Comparison of ENCODE assay signal across 14 mouse cellular contexts in genomic region chr11:94163005-94163767, GRCm38 (mm10). TPM values are rescaled to one million over a fixed set of nuclear protein-coding genes. Genes with fewer than 3 reads are reported as not detected.
DNase-seq lines count a peak whose midpoint lies in the region; TF ChIP-seq lines count a peak whose summit lies in the region.
"Had no signal": no experiment of that assay in that cellular context is flagged by ENCODE, and none has a peak within 500 bp of the region (broad histone marks: within the 10 kb centered on the region; RNA-seq: fewer than 3 reads in every experiment).

No protein-coding gene starts in this region.

- no peak for TF ChIP-seq CTCF in kidney, adult 2 months (conservative IDR thresholded peaks at IDR 0.05; ENCODE audit: insufficient read depth, insufficient read length, low read depth, low read length)
- no peak for TF ChIP-seq CTCF in CH12.LX (conservative IDR thresholded peaks at IDR 0.05 in 1 of 2, IDR thresholded peaks at IDR 0.05 in 1 of 2; ENCODE audit: low read depth in 2 of 2, low read length in 2 of 2)

- H3K79me2 ChIP-seq in CH12.LX (replicated peaks; ENCODE audit: control insufficient read depth, extremely low read depth, insufficient read depth, poor library complexity, severe bottlenecking), result no peaks in the 10 kb centered on the region

- peaks cover 45% of the 10 kb centered on the region for H3K4me1 ChIP-seq in kidney, adult 2 months (ENCODE audit: control insufficient read depth, insufficient read depth, low read length)
- H3K4me1 ChIP-seq in CH12.LX (ENCODE audit: control insufficient read depth in 1 of 2, insufficient read depth in 2 of 2), result peaks cover 50 to 63% of the 10 kb centered on the region in 2 experiments

- H3K9ac ChIP-seq in CH12.LX (ENCODE audit: insufficient read depth, low read depth), result no peak overlapping the region
- H3K9ac ChIP-seq: liver, embryonic 14.5 days had no signal

- H3K27ac ChIP-seq in kidney, adult 2 months (ENCODE audit: insufficient read depth, low read depth, low read length), result no peak overlapping the region
- H3K27ac ChIP-seq in CH12.LX (ENCODE audit: insufficient read depth, low read depth), result peak overlapping the region; percentile 80
- H3K27ac ChIP-seq: liver, embryonic 14.5 days had no signal

- dilution Hi-C loops in CH12.LX (cut with MboI; ENCODE audit: extremely low pct_ligation_motif_present, extremely low pct_unique_long_range_greater_than_20kb, low sequenced_read_pairs), result no loop called here

- H3K36me3 ChIP-seq in kidney, adult 2 months (ENCODE audit: control insufficient read depth, insufficient read depth, low read length), result no peaks in the 10 kb centered on the region
- H3K36me3 ChIP-seq in CH12.LX (replicated peaks in 1 of 2; ENCODE audit: control insufficient read depth in 1 of 2, insufficient read depth in 1 of 2, low read length in 1 of 2), result no peaks in the 10 kb centered on the region

- in situ Hi-C loops in CH12.LX (cut with MboI; ENCODE audit: low pct_ligation_motif_present, low pct_unique_long_range_greater_than_20kb, low sequenced_read_pairs), result no loop called here

- DNase-seq in adrenal gland, adult (ENCODE audit: inconsistent age in 2 of 2, low spot score in 1 of 2), result peak; percentile 71 to 92
- DNase-seq in adrenal gland, postnatal 4 days (ENCODE audit: low spot score in 2 of 2), result no peak
- peak; percentile 26 for DNase-seq in kidney, adult 2 months
- no peak for DNase-seq in kidney, adult 8-10 months
- DNase-seq in CH12.LX (ENCODE audit: extremely low read depth), result peak; percentile 72
- peak; percentile 68 for DNase-seq in adrenal gland, postnatal 25 days
- DNase-seq in frontal cortex, adult 2 months (ENCODE audit: extremely low spot score in 1 of 2, low spot score in 1 of 2), result no peak
- DNase-seq in embryo, embryonic 11 days, result no peak
- DNase-seq: cerebellum, adult 11 months; heart, adult 18-20 months; heart, postnatal 14 days; kidney, adult 18-20 months; right cerebral cortex, postnatal 25 days had no signal

- peak overlapping the region; percentile 30 for H3K4me2 ChIP-seq in CH12.LX (ENCODE audit: insufficient read depth, low read depth, poor library complexity, severe bottlenecking)

- TF ChIP-seq POLR2A in kidney, adult 2 months (IDR thresholded peaks at IDR 0.05; ENCODE audit: low read depth, low read length), result no peak
- 0 out of 2 replicates have a peak, but pooled peaks have one; percentile 27 for TF ChIP-seq POLR2A in CH12.LX (IDR thresholded peaks at IDR 0.05; ENCODE audit: low read depth, low read length)

- H3K9me3 ChIP-seq in CH12.LX (replicated peaks; ENCODE audit: low read length), result no peaks in the 10 kb centered on the region

- no peak; the same call in 1 of the 2 replicates for TF ChIP-seq RAD21 in CH12.LX (IDR thresholded peaks at IDR 0.05; ENCODE audit: low read depth, low read length)

- WGBS in kidney, adult 2 months, result 79% methylated on average over 9 of the region's 9 CpGs

- peak; percentile 83 for TF ChIP-seq EP300 in CH12.LX (IDR thresholded peaks at IDR 0.05; ENCODE audit: low read length)

- no peaks in the 10 kb centered on the region for H3K27me3 ChIP-seq in kidney, adult 2 months (replicated peaks; ENCODE audit: control insufficient read depth, insufficient read depth, low read length)
- peaks cover 7% of the 10 kb centered on the region for H3K27me3 ChIP-seq in CH12.LX (replicated peaks)

- no peak overlapping the region for H3K4me3 ChIP-seq in kidney, adult 2 months (ENCODE audit: insufficient read depth, low read depth, low read length)
- no peak overlapping the region for H3K4me3 ChIP-seq in CH12.LX (replicated peaks in 1 of 3; ENCODE audit: low read depth in 2 of 3, low read length in 2 of 3, poor library complexity in 1 of 3)

TF ChIP-seq in CH12.LX, 34 proteins besides CTCF, POLR2A, EP300 and RAD21:
- no peak for TF ChIP-seq ZNF384 (IDR thresholded peaks at IDR 0.05; ENCODE audit: low read depth, low read length)
- no peak for TF ChIP-seq NRF1 (IDR thresholded peaks at IDR 0.05; ENCODE audit: low read depth, low read length)
- TF ChIP-seq BHLHE40 (IDR thresholded peaks at IDR 0.05; ENCODE audit: low read depth, low read length), result peak; percentile 51; the same call in 1 of the 2 replicates
- no peak for TF ChIP-seq PAX5 (IDR thresholded peaks at IDR 0.05; ENCODE audit: low read length)
- TF ChIP-seq TBP (conservative IDR thresholded peaks at IDR 0.05; ENCODE audit: low read depth, low read length), result peak; percentile 33; the same call in 1 of the 2 replicates
- TF ChIP-seq ZMIZ1 (IDR thresholded peaks at IDR 0.05; ENCODE audit: low read depth, low read length), result no peak
- TF ChIP-seq USF1 (IDR thresholded peaks at IDR 0.05; ENCODE audit: low read depth, low read length), result no peak
- no peak for TF ChIP-seq ZKSCAN1 (IDR thresholded peaks at IDR 0.05; ENCODE audit: borderline replicate concordance, low read depth, low read length)
- TF ChIP-seq POLR2AphosphoS2 (IDR thresholded peaks at IDR 0.05; ENCODE audit: low read depth, low read length), result no peak
- TF ChIP-seq ZC3H11A (IDR thresholded peaks at IDR 0.05; ENCODE audit: low read depth, low read length), result no peak
- TF ChIP-seq CHD1 (IDR thresholded peaks at IDR 0.05; ENCODE audit: low read depth, low read length), result no peak
- TF ChIP-seq MXI1 (IDR thresholded peaks at IDR 0.05; ENCODE audit: low read depth, low read length), result no peak; the same call in 1 of the 2 replicates
- peak; percentile 80 for TF ChIP-seq ETS1 (conservative IDR thresholded peaks at IDR 0.05; ENCODE audit: low read depth, low read length)
- no peak; the same call in 1 of the 2 replicates for TF ChIP-seq RCOR1 (conservative IDR thresholded peaks at IDR 0.05; ENCODE audit: low read depth, low read length)
- peak; percentile 8; the same call in 1 of the 2 replicates for TF ChIP-seq JUN (IDR thresholded peaks at IDR 0.05; ENCODE audit: insufficient read depth, low read depth, low read length)
- peak; percentile 81 for TF ChIP-seq MYC (IDR thresholded peaks at IDR 0.05; ENCODE audit: low read depth, low read length)
- peak; percentile 82 for TF ChIP-seq IRF4 (IDR thresholded peaks at IDR 0.05; ENCODE audit: low read depth, low read length)
- TF ChIP-seq HCFC1 (IDR thresholded peaks at IDR 0.05; ENCODE audit: low read depth, low read length), result peak; percentile 15; the same call in 1 of the 2 replicates
- peak; percentile 49; the same call in 1 of the 2 replicates for TF ChIP-seq MAFK (IDR thresholded peaks at IDR 0.05; ENCODE audit: insufficient replicate concordance, low read length)
- TF ChIP-seq E2F4 (IDR thresholded peaks at IDR 0.05; ENCODE audit: insufficient replicate concordance, low read depth, low read length), result no peak
- no peak for TF ChIP-seq KAT2A (IDR thresholded peaks at IDR 0.05; ENCODE audit: insufficient replicate concordance, low read length)
- no peak for TF ChIP-seq ELF1 (IDR thresholded peaks at IDR 0.05; ENCODE audit: low read depth, low read length)
- no peak for TF ChIP-seq UBTF (IDR thresholded peaks at IDR 0.05; ENCODE audit: low read depth, low read length)
- peak; percentile 74 for TF ChIP-seq MEF2A (IDR thresholded peaks at IDR 0.05; ENCODE audit: borderline replicate concordance, low read depth, low read length)
- peak; percentile 66 for TF ChIP-seq MAX (IDR thresholded peaks at IDR 0.05; ENCODE audit: low read length)
- no peak for TF ChIP-seq JUND (conservative IDR thresholded peaks at IDR 0.05; ENCODE audit: low read depth, low read length)
- no peak for TF ChIP-seq GABPA (IDR thresholded peaks at IDR 0.05; ENCODE audit: insufficient replicate concordance, low read depth, low read length)
- TF ChIP-seq TCF12 (IDR thresholded peaks at IDR 0.05; ENCODE audit: low read depth, low read length), result peak; percentile 96
- TF ChIP-seq CHD2 (IDR thresholded peaks at IDR 0.05; ENCODE audit: low read length), result peak; percentile 77
- TF ChIP-seq MAZ (IDR thresholded peaks at IDR 0.05; ENCODE audit: low read depth, low read length), result peak; percentile 87; the same call in 1 of the 2 replicates
- TF ChIP-seq USF2 (conservative IDR thresholded peaks at IDR 0.05; ENCODE audit: low read depth, low read length), result no peak
- no peak for TF ChIP-seq NELFE (IDR thresholded peaks at IDR 0.05; ENCODE audit: low read depth, low read length)
- TF ChIP-seq SMC3 (IDR thresholded peaks at IDR 0.05; ENCODE audit: low read depth, low read length), result peak; percentile 7; the same call in 1 of the 2 replicates
- peak; percentile 80 for TF ChIP-seq SIN3A (IDR thresholded peaks at IDR 0.05; ENCODE audit: low read length)
TF ChIP-seq in CH12.LX: peak in this region for 15.

RNA-seq across cellular contexts. Expression of gene Tob1, which starts 48.1 kb away (rescaled TPM):
- total RNA-seq in adrenal gland, postnatal 4 days (2021), result 100 to 1,000 TPM; 117 to 126 TPM
- 45.0 and 54.8 TPM in 2 replicates for polyA plus RNA-seq in kidney, adult 2 months (2012; rRNA removed)
- total RNA-seq in CH12.LX (2012; rRNA removed) (8.8 and 10.6 TPM in 2 replicates), CH12.LX (2014; rRNA removed) (7.2 and 9.0 TPM in 2 replicates)
- polyA plus RNA-seq in CH12.LX (2012; ENCODE audit: insufficient read length, low read depth), result 12.5 and 14.3 TPM in 2 replicates
- total RNA-seq in adrenal gland, postnatal 25 days (2021), result 245 and 267 TPM in 2 replicates
- 44.4 and 45.5 TPM in 2 replicates for polyA plus RNA-seq in frontal cortex, adult 2 months (2012; rRNA removed)

Comparison
In these comparisons a context has a peak if more than half of its experiments do, and no peak if none do; other contexts are left out.
1. DNase-seq: peak in adrenal gland, adult (2 of 2), kidney, adult 2 months (single experiment), CH12.LX (single experiment) and adrenal gland, postnatal 25 days (single experiment); none in adrenal gland, postnatal 4 days (0 of 2), kidney, adult 8-10 months (0 of 2), frontal cortex, adult 2 months (0 of 2) and embryo, embryonic 11 days (single experiment).
2. RNA of gene Tob1, which starts 48.1 kb away (total RNA-seq): 245 to 267 TPM in adrenal gland, postnatal 25 days and 117 to 126 TPM in adrenal gland, postnatal 4 days; 7.2 to 10.6 TPM in CH12.LX; every median in the first group is over 10 times any median in the second.